Mouse (Mus musculus) cortical plate, adult 2 months (tissue): Measurements from ENCODE around the gene Bpnt1. TPM values are rescaled to one million over a fixed set of nuclear protein-coding genes. Genes with fewer than 3 reads are reported as not detected.
A peak's percentile ranks its signal among the peaks of the same experiment; 100 is the strongest.

Source experiments
- H3K27ac ChIP-seq: fragments of 200-500 bp; 2 replicates; pipeline ENCODE4 v1.5.1; 2012; ENCODE audit warnings: low read length, control low read depth, inconsistent platforms; ENCODE audit not compliant: insufficient read depth
- H3K4me1 ChIP-seq: fragments of 200-500 bp; 2 replicates; pipeline ENCODE4 v1.6.1; 2011; ENCODE audit warnings: low read length; ENCODE audit not compliant: control insufficient read depth, insufficient read depth
- H3K4me3 ChIP-seq: fragments of 200-500 bp; 2 replicates; pipeline ENCODE4 v1.5.1; 2011; ENCODE audit warnings: mild to moderate bottlenecking, low read length, control low read depth; ENCODE audit not compliant: insufficient read depth
- CTCF ChIP-seq: fragments of 200-500 bp; IDR thresholded peaks from 2 replicates; pipeline ENCODE4 v1.5.1; 2011; ENCODE audit warnings: mild to moderate bottlenecking, control low read depth, low read length; ENCODE audit not compliant: insufficient read depth; ENCODE audit errors: extremely low read depth
- POLR2A ChIP-seq: fragments of 200-500 bp; IDR thresholded peaks from 2 replicates; pipeline ENCODE4 v1.6.1; 2011; ENCODE audit warnings: mild to moderate bottlenecking, low read length, control low read depth; ENCODE audit not compliant: insufficient read depth; ENCODE audit errors: extremely low read depth
- polyA plus RNA-seq: library from polyadenylated mRNA; depleted of rRNA; stranded (reverse); fragments of >200 nt; gene quantifications from 2 replicates; pipeline ENCODE4 v1.2.3, GENCODE M21; 2012

Bpnt1 gene
- polyA plus RNA-seq, 1 experiment: 80.6 TPM

DNA sequence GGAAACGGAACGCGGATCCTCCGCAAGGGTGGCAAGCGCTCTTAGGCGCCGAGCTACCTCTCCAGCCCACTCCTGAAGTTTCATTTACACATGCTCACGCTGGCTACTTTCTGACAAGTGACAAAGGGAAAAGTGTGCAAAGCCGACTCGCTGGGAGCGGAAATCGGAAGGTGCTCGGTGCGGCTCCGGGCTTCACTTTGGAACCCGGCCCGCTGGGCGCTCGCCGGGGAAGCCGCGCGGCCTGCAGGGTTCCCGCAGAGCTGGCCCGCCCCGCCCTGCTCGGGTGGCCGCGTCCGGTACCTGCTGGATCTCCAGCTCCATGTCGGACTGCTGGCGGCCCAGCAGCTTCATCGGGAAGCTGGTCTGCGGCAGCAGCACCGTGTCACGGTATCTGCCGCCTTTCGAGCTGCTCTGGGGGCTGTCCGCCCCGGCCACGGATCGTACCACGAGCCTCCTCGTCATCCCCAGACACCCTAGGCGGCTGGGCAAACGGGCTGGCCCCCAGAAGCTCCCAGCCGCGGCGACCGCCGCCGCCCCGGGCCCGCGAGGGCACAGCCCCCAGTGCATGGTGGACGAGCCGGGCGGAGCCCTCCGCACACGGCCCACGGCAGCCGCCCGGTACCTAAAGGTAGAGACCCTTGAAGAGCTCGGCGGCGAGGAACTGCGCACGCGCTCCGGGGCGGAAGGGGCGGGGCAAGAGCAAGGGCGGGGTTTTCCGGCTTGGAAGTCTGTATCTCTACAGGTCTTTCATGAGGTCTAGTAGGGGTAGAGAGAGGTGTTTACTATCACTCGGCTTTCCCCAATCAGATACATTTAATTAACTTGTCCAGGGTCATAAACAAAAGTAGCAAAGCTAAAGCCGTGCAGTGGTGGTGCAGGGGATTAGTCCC, 3.0 kb upstream of the Bpnt1 start, which contains the start of gene Iars2:
Iars2 (minus strand) TSS at position 676 of the 890 bp plus-strand sequence.
- H3K27ac ChIP-seq: peak within 1 kb of the TSS; percentile 89
- H3K4me3 ChIP-seq: peak within 1 kb of the TSS; percentile 81
- TF ChIP-seq POLR2A (peak; percentile 77; the same call in 1 of the 2 replicates), CTCF (no peak)
- H3K4me1 ChIP-seq: peaks cover 1% of the 10 kb centered on the region; the same call in 1 of the 2 replicates

DNA sequence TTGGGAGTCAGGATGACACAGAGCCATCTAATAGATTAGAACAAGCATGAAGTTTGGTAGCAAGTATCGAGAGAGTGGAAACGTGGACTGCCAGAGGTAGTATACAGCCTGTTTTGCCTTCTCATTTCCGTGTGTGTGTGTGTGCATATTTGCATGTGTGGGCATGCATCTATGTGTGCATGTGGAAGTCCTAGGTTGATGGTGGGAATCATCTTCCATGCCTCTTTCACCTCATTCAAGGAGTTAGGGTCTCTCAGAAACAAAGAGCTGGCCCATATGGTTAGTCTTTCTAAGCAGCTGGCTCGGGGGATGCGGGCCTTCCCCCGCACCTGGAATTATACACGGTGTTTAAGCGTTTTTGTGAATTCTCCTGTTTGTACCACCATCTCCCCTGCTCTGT, 2.1 kb upstream of the Bpnt1 start:
- TF ChIP-seq CTCF: no peak
- no peak overlapping the region for H3K27ac ChIP-seq
- H3K4me3 ChIP-seq: no peak overlapping the region; the same call in 1 of the 2 replicates
- H3K4me1 ChIP-seq: peaks cover 1% of the 10 kb centered on the region; the same call in 1 of the 2 replicates

DNA sequence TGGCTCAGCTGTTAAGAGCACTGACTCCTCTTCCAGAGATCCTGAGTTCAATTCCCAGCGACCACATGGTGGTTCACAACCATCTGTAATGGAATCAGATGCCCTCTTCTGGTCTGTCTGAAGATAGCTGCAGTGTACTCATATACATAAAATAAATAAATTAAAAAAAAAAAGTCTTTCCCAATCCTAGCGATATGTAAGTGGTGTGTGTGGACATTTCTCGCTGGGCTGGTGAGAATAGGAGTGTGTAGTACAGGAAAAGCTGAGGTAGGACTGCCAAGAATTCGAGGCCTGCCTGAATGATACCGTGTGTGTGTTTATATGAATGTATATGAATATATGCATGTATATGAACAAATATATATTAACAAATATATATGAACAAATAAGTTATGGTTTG, 585 bp upstream of the Bpnt1 start:
- Histone ChIP-seq H3K4me3 (peak overlapping the region; percentile 65; the same call in 1 of the 2 replicates), H3K27ac (no peak overlapping the region), H3K4me1 (peaks cover 1% of the 10 kb centered on the region; the same call in 1 of the 2 replicates)
- TF ChIP-seq CTCF (no peak), POLR2A (no peak)

DNA sequence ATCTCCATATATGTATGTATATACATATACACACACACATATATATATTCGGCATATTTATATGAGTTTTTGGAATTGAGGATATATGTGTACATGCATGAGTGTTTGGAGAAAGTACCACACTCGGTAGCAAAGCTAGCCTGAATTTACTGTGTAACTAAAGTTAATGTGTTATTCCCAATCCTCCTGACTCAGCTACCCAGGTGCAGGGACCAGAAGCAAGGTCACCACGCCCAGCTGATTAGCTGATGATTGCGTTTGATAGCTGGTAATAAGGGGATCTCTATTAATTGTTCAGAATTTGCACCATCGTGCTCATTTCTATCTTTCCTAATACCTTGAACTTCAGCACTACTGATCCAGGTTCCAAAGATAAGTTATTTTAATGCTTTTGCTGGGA, 1.7 kb downstream of the Bpnt1 start:
- no peak for TF ChIP-seq CTCF
- no peak for TF ChIP-seq POLR2A
- H3K4me1 ChIP-seq: peaks cover 1% of the 10 kb centered on the region; the same call in 1 of the 2 replicates
- H3K4me3 ChIP-seq: no peak overlapping the region
- H3K27ac ChIP-seq: no peak overlapping the region

DNA sequence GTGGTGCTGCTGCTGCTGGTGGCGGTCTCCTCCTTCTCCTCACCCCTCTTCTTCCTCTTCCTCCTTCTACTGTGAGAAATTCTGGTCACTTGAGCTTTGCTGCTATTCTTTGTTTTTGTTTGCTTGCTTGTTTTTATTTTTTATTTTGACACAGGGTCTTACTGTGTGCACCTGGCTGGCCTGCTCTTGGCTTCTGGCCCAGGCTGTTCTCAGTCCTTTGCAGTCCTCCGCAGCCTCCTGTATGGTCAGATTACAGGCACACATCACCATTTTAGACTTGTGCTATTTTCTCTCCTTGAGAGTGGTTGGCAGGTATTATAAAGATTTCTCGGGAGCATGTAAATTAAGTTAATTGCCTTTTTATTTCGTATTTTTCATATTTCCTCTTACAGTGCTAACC, 2.2 kb downstream of the Bpnt1 start:
- Histone ChIP-seq H3K27ac (no peak overlapping the region), H3K4me1 (peaks cover 1% of the 10 kb centered on the region; the same call in 1 of the 2 replicates), H3K4me3 (no peak overlapping the region)
- TF ChIP-seq POLR2A (no peak), CTCF (no peak)

DNA sequence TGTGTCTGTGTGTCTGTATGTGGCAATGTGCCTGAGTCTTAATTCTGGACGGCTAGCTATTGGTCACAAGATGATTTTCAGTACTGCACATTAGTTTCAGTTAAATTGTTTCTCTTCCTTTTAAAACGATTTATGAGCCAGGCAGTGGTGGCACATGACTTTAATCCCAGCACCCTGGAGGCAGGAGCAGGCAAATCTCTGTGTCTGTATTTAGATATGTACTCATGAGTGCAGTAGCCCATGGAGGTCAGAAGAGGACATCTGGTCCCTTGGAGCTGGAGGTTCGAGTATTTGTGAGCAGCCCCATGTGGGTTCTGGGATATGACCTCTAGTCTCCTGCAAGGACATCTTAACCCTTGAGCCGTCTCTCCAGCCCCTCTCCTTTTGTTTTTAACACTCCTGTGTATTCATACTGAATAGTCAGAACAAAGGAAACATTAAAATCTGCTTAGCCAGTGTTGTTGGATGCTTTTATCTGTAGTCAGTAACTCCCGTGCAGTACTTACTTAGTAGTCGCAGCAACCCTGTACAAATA, 3.3 kb downstream of the Bpnt1 start:
- H3K27ac ChIP-seq: no peak overlapping the region
- TF ChIP-seq CTCF (no peak), POLR2A (no peak)
- no peak overlapping the region for H3K4me3 ChIP-seq
- H3K4me1 ChIP-seq: no peaks in the 10 kb centered on the region; the same call in 1 of the 2 replicates

DNA sequence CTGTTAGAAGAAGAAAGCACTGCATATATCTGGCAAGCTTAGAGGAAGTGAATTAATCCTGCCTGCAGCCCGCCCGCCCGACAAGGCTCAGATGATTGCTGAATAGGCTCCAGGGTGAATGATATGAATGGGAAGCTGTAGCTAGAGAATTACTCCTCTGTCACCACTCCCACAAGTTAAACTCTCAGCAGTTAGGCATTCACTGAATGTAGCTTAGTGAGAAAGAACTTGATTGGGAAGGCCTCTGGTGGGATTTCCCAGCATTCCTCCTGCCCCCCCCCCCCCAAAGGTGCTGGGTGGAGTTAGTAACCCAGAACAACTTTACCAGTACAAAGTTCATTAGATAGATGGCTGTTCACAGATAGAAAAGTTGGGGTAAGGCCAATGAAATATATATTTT, 4.6 kb downstream of the Bpnt1 start:
- Histone ChIP-seq H3K4me3 (no peak overlapping the region), H3K27ac (no peak overlapping the region), H3K4me1 (no peaks in the 10 kb centered on the region; the same call in 1 of the 2 replicates)
- TF ChIP-seq POLR2A: no peak
- no peak for TF ChIP-seq CTCF

DNA sequence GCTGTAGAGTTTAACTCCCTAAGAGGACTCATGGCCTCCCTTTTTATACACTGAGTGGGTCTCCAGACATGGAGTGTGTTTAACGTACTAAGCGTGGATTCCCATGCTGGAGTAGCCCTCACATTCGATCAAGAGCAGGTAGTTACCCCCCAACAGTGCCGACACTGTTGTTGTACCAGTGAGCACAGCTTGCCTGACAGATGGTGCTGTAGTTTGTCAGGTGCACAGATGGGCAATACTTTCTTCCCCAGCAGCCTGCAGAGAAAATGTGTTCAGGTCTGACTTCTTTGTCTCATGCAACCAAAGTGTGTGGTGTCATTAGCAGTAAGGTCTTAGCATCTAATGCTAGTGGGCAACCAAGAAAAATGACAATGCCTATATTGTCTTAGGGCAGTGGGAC, 10.5 kb downstream of the Bpnt1 start:
- no peak for TF ChIP-seq CTCF
- no peak for TF ChIP-seq POLR2A
- Histone ChIP-seq H3K4me3 (no peak overlapping the region), H3K4me1 (peaks cover 2% of the 10 kb centered on the region; the same call in 1 of the 2 replicates), H3K27ac (no peak overlapping the region)

DNA sequence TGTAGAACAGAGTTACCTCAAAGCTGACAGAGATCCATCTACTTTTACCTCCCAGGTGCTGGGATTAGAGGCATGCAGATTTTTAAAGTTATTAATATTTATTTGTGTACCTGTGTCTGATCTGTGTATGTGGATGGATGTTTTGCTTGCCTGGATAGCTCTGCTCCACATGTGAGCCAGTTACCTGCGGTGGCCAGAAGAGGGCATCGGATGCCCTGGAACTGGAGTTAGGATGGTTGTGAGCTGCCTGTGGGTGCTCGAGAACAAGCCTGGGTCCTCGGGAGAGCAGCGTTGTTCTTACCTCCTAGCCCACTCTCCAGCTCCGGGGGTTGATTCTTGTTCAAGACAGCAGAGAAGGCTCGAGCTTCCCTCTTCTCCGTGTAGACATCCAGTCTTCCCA, 11.5 kb downstream of the Bpnt1 start:
- Histone ChIP-seq H3K4me1 (peaks cover 2% of the 10 kb centered on the region; the same call in 1 of the 2 replicates), H3K27ac (no peak overlapping the region), H3K4me3 (no peak overlapping the region)
- TF ChIP-seq POLR2A (no peak), CTCF (no peak)
